Mouse (Mus musculus) spleen, adult 2 months (tissue): ENCODE data around the gene Tmem254b.
"Not testable (repeated sequence)": the region's sequence is repeated elsewhere in the genome, so short reads cannot be mapped to it uniquely, and the experiment has no call there.

Experiments used
- CTCF ChIP-seq: fragments of 200-500 bp; IDR thresholded peaks from 2 replicates; pipeline ENCODE4 v1.5.1; 2011; ENCODE audit warnings: mild to moderate bottlenecking, inconsistent platforms; ENCODE audit not compliant: insufficient read depth, insufficient read length, insufficient replicate concordance; ENCODE audit errors: extremely low read depth
- POLR2A ChIP-seq: fragments of 200-500 bp; IDR thresholded peaks from 2 replicates; pipeline ENCODE4 v1.6.1; 2011; ENCODE audit warnings: low read depth, low read length, inconsistent platforms

DNA sequence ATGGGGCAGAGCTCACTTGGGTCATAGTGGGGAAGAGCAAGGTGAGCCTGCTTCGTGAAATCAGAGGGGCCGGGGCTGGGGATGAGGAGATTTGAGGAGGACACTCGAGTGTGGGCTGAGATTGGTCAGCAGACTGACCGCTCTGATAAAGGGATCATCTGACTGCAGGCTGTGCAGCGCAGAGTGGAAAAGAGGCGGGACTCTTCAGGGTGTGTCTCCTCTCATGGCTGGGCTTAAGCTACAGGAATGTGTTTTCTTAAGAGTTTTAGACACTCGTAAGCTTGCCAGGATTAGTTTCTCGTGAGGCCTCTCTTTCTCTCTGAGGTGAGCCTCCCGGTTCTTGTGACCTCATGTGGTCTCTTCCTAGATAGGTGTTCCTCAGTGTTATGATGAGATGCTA, 45.7 kb downstream of the Tmem254b start:
- TF ChIP-seq CTCF, POLR2A: not testable (repeated sequence)
